Mouse (Mus musculus) kidney, embryonic 14.5 days (tissue): ENCODE data around the gene 4932438H23Rik. TPM values are rescaled to one million over a fixed set of nuclear protein-coding genes. Genes with fewer than 3 reads are reported as not detected.

Source experiments
- ATAC-seq: fragments of 200-750 bp; cut with Nextera tagmentation; 2 replicates; pipeline ENCODE4 v1.8.0; 2017; ENCODE audit warnings: moderate number of reproducible peaks, mild to moderate bottlenecking, moderate TSS enrichment, moderate library complexity; ENCODE audit not compliant: low FRiP score, low TSS enrichment
- H3K27ac ChIP-seq: fragments of 300-500 bp; sonication (generic); 2 replicates; pipeline ENCODE4 v1.5.1; 2014; ENCODE audit warnings: low read depth, mild to moderate bottlenecking, low read length, moderate library complexity, mixed read lengths
- H3K27me3 ChIP-seq: fragments of 300-500 bp; sonication (generic); 2 replicates; pipeline ENCODE4 v1.6.1; 2014; ENCODE audit warnings: mild to moderate bottlenecking, low read length; ENCODE audit not compliant: control insufficient read depth, insufficient read depth
- H3K36me3 ChIP-seq: fragments of 300-500 bp; sonication (generic); 2 replicates; pipeline ENCODE4 v1.6.1; 2014; ENCODE audit warnings: low read length, mixed read lengths; ENCODE audit not compliant: control insufficient read depth, insufficient read depth
- H3K4me1 ChIP-seq: fragments of 300-500 bp; sonication (generic); 2 replicates; pipeline ENCODE4 v1.6.1; 2014; ENCODE audit warnings: low read length, mixed read lengths; ENCODE audit not compliant: control insufficient read depth, insufficient read depth
- H3K4me2 ChIP-seq: fragments of 300-500 bp; sonication (generic); replicated peaks from 2 replicates; pipeline ENCODE4 v1.6.1; 2014; ENCODE audit warnings: low read depth, mild to moderate bottlenecking, low read length
- H3K4me3 ChIP-seq: fragments of 300-500 bp; sonication (generic); 2 replicates; pipeline ENCODE4 v1.5.1; 2014; ENCODE audit warnings: mild to moderate bottlenecking, low read length
- H3K9ac ChIP-seq: fragments of 300-500 bp; sonication (generic); 2 replicates; pipeline ENCODE4 v1.6.1; 2014; ENCODE audit warnings: low read depth, mild to moderate bottlenecking, low read length, moderate library complexity
- H3K9me3 ChIP-seq: fragments of 300-500 bp; sonication (generic); 2 replicates; pipeline ENCODE4 v1.6.1; 2016; ENCODE audit warnings: low read length; ENCODE audit not compliant: control insufficient read depth
- WGBS: fragments of 180-500 bp; shearing (Covaris S2); extraction: QIAGEN DNeasy Blood & Tissue Kit; methylation state at CpG from one replicate; pipeline ENCODE4 v1.1.7; 2014; 5-methylcytosine and 5-hydroxymethylcytosine counted together
- polyA plus RNA-seq: library from polyadenylated mRNA; unstranded; fragments of >200 nt; fragmentation: Nextera tagmentation; extraction: Ambion mirVana; gene quantifications from 2 replicates; pipeline ENCODE4 v1.2.1, GENCODE M21; 2014

4932438H23Rik gene
- polyA plus RNA-seq, result 0.50 TPM in 1 of 2 replicates, not detected in the other

GRCm38 (mm10) chr16:91095022-91095421, at the start of gene 4932438H23Rik:
Gene 4932438H23Rik (minus strand): TSS chr16:91095122.
- H3K27me3 ChIP-seq, result no peaks in the 10 kb centered on the region
- H3K9me3 ChIP-seq, result no peaks in the 10 kb centered on the region
- H3K4me1 ChIP-seq, result no peaks in the 10 kb centered on the region
- no peak within 1 kb of the TSS for H3K4me2 ChIP-seq
- H3K27ac ChIP-seq, result no peak within 1 kb of the TSS
- H3K9ac ChIP-seq, result no peak within 1 kb of the TSS
- no peak within 1 kb of the TSS for H3K4me3 ChIP-seq
- WGBS, result 72% methylated on average over 8 of the region's 8 CpGs
- H3K36me3 ChIP-seq, result no peaks in the 10 kb centered on the region
- ATAC-seq, result no peak

DNA sequence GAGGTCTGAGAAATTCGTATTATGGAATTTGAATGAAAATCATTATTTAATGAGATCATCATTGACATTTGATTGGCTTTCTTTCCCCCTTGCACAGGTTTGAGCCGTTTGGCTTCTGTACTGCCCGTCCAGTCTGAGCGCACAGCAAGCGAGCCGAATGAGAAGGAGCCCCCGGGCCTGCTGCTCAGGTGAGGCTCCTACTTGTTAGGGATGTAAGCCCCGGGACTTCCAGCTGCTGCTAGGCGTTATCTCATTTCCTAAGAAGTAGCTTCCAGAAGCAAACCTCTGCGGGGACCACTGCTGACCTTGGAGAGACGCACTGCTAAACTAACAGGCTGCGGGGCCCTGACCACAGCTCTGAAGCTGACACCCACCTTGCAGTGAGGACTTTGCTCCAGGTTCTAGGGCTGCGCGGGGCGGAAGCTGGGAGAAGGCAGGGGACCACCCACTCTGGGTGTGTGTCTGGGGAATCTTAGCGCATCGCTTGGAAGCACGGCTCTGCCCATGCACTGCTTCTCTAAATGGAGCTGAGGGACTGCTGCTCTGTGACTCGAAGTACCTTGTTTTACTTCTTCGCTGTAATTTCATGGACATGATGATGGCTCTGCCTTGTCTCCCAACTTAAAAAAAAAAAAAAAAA, 46.2 kb upstream of the 4932438H23Rik start:
- no peak overlapping the region for H3K27ac ChIP-seq
- H3K27me3 ChIP-seq, result peaks cover 45% of the 10 kb centered on the region
- no peak overlapping the region for H3K4me2 ChIP-seq
- no peak for ATAC-seq
- H3K4me1 ChIP-seq, result no peaks in the 10 kb centered on the region
- H3K9ac ChIP-seq, result no peak overlapping the region
- peaks cover 5% of the 10 kb centered on the region; the same call in 1 of the 2 replicates for H3K9me3 ChIP-seq
- no peak overlapping the region for H3K4me3 ChIP-seq
- no peaks in the 10 kb centered on the region for H3K36me3 ChIP-seq
- WGBS, result 34% methylated on average over 20 of the region's 20 CpGs

- H3K4me2 ChIP-seq, result no peak overlapping the region
- peaks cover 45% of the 10 kb centered on the region for H3K27me3 ChIP-seq
- peaks cover 5% of the 10 kb centered on the region; the same call in 1 of the 2 replicates for H3K9me3 ChIP-seq
- no peaks in the 10 kb centered on the region for H3K36me3 ChIP-seq
- no peak overlapping the region for H3K4me3 ChIP-seq
- ATAC-seq, result no peak
- no peak overlapping the region for H3K9ac ChIP-seq
- no peak overlapping the region for H3K27ac ChIP-seq
- H3K4me1 ChIP-seq, result no peaks in the 10 kb centered on the region
- 18% methylated on average over 10 of the region's 10 CpGs for WGBS
Measured at GRCm38 (mm10) chr16:91140457-91140856, 45.5 kb upstream of the 4932438H23Rik start.

DNA sequence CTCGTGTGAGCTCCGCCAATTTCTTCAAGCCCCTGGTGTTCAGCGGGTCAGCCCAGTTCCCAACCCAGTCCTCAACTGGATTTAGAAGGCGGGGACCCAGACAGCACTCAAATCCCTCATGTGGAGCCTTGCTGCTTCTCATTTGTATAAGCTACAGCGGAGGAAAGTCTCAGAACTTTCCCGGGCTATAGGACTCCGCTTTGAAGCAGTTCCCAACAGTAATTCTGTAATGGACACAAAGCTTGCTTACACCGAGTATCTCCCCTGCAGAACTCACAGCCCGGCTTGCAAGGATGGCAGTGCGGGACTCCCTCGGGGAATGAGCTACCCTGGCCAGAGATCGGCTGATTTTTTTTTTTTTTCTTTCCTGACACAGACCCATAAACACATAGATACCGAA, 45.1 kb upstream of the 4932438H23Rik start:
- no peak for ATAC-seq
- H3K4me2 ChIP-seq, result no peak overlapping the region
- H3K27ac ChIP-seq, result no peak overlapping the region
- H3K9ac ChIP-seq, result no peak overlapping the region
- peaks cover 45% of the 10 kb centered on the region for H3K27me3 ChIP-seq
- H3K4me3 ChIP-seq, result no peak overlapping the region
- 10% methylated on average over 13 of the region's 13 CpGs for WGBS
- peaks cover 5% of the 10 kb centered on the region; the same call in 1 of the 2 replicates for H3K9me3 ChIP-seq
- H3K4me1 ChIP-seq, result no peaks in the 10 kb centered on the region
- no peaks in the 10 kb centered on the region for H3K36me3 ChIP-seq

DNA sequence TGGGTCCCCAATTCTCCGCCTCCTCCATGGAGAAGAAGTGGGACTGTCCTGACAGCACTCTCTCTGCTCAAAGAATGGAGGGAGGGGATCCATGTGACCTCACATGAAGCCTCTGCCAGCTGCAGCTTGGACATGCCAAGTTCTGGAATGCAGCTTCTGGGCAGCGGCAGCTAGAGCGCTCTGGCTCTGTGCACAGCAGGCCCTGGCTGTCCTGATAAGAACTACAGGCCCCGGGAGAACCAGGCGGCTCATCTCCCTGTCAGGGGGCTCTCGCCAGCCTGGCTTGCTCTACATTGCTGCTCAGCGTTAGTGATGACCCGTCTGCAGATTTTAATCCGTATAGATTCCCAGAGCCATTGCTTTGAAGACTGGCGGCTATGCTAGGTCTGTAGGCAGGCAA, 44.6 kb upstream of the 4932438H23Rik start:
- Histone ChIP-seq H3K9ac (no peak overlapping the region), H3K4me3 (no peak overlapping the region), H3K27ac (no peak overlapping the region), H3K4me1 (no peaks in the 10 kb centered on the region), H3K27me3 (peaks cover 49% of the 10 kb centered on the region), H3K4me2 (no peak overlapping the region), H3K9me3 (peaks cover 5% of the 10 kb centered on the region; the same call in 1 of the 2 replicates), H3K36me3 (no peaks in the 10 kb centered on the region)
- WGBS, result 24% methylated on average over 10 of the region's 10 CpGs
- no peak for ATAC-seq

- H3K27ac ChIP-seq, result no peak overlapping the region
- no peaks in the 10 kb centered on the region for H3K4me1 ChIP-seq
- no peaks in the 10 kb centered on the region for H3K36me3 ChIP-seq
- H3K9me3 ChIP-seq, result peaks cover 5% of the 10 kb centered on the region; the same call in 1 of the 2 replicates
- no peak for ATAC-seq
- H3K4me2 ChIP-seq, result no peak overlapping the region
- H3K9ac ChIP-seq, result no peak overlapping the region
- H3K27me3 ChIP-seq, result peaks cover 49% of the 10 kb centered on the region
- WGBS, result 93% methylated on average over 3 of the region's 3 CpGs
- no peak overlapping the region for H3K4me3 ChIP-seq
Measured at GRCm38 (mm10) chr16:91138736-91139135, 43.8 kb upstream of the 4932438H23Rik start.

- Histone ChIP-seq H3K9ac (no peak overlapping the region), H3K4me1 (no peaks in the 10 kb centered on the region), H3K36me3 (no peaks in the 10 kb centered on the region), H3K4me3 (no peak overlapping the region), H3K27ac (no peak overlapping the region), H3K9me3 (peaks cover 5% of the 10 kb centered on the region; the same call in 1 of the 2 replicates), H3K4me2 (no peak overlapping the region), H3K27me3 (peaks cover 49% of the 10 kb centered on the region)
- ATAC-seq, result no peak
- 95% methylated on average over 7 of the region's 7 CpGs for WGBS
Measured at GRCm38 (mm10) chr16:91138151-91138550, 43.2 kb upstream of the 4932438H23Rik start.

DNA sequence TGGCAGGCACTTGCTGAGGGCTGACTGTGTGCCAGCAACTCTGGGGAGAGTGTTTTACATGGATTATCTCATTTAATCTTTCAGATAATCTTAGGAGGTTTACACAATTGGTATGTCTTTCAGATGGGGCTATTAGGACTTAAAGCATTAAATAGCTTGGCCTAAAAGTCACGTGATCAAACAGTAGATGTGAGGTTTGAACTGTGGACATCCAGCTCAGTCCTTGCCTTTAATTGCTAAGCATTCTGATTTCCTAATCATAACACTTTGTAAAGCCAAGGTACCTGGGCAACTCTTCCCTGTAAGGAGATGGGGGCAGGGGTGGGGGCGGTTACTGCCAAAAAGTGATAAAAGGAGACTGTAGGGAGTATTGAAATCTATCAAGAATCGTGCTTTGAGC, 41.7 kb upstream of the 4932438H23Rik start:
- H3K4me2 ChIP-seq, result no peak overlapping the region
- ATAC-seq, result no peak
- H3K4me1 ChIP-seq, result no peaks in the 10 kb centered on the region
- no peaks in the 10 kb centered on the region for H3K36me3 ChIP-seq
- no peak overlapping the region for H3K9ac ChIP-seq
- peaks cover 5% of the 10 kb centered on the region; the same call in 1 of the 2 replicates for H3K9me3 ChIP-seq
- H3K27me3 ChIP-seq, result peaks cover 43% of the 10 kb centered on the region
- no peak overlapping the region for H3K27ac ChIP-seq
- no peak overlapping the region for H3K4me3 ChIP-seq
- WGBS, result 80% methylated on average over 3 of the region's 3 CpGs

DNA sequence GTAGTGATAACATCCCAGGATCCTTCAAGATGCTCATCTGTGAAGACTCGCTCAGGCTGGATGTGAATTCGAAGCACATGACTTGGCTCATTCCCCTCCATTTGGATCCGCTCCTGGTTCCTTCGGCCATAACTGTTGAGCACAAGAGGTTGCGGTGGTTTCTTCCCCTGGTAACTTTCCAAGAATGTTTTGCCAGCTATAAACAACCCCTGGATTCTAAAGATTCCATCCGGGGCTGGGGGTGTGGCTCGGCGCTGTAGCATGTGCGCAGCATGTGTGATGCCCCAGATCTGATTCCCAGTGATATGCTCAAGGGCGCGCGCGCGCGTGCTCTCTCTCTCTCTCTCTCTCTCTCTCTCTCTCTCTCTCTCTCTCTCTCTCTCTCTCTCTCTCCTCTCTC, 35.0 kb upstream of the 4932438H23Rik start:
- H3K4me2 ChIP-seq, result no peak overlapping the region
- no peak overlapping the region for H3K27ac ChIP-seq
- ATAC-seq, result no peak
- 93% methylated on average over 15 of the region's 15 CpGs for WGBS
- H3K9ac ChIP-seq, result no peak overlapping the region
- H3K36me3 ChIP-seq, result no peaks in the 10 kb centered on the region
- H3K27me3 ChIP-seq, result peaks cover 5% of the 10 kb centered on the region
- H3K4me1 ChIP-seq, result no peaks in the 10 kb centered on the region
- H3K9me3 ChIP-seq, result no peaks in the 10 kb centered on the region
- H3K4me3 ChIP-seq, result no peak overlapping the region
